Mouse (Mus musculus) thymus, adult 2 months (tissue): ENCODE results near the gene Tmem199.

ENCODE experiments used
- CTCF ChIP-seq: fragments of 200-500 bp; IDR thresholded peaks from 2 replicates; pipeline ENCODE4 v1.5.1; 2012; ENCODE audit warnings: mild to moderate bottlenecking, control low read depth, low read length, moderate library complexity, borderline replicate concordance; ENCODE audit not compliant: control insufficient read depth, poor library complexity, insufficient read depth; ENCODE audit errors: extremely low read depth
- POLR2A ChIP-seq: fragments of 200-500 bp; IDR thresholded peaks from 2 replicates; pipeline ENCODE4 v1.6.1; 2012; ENCODE audit warnings: mild to moderate bottlenecking, low read length, control low read depth, moderate library complexity; ENCODE audit not compliant: control insufficient read depth, poor library complexity, insufficient read depth; ENCODE audit errors: extremely low read depth

GRCm38 (mm10) chr11:78557241-78557640 lies 45.3 kb upstream of the Tmem199 start:
- TF ChIP-seq CTCF: no peak
- no peak for TF ChIP-seq POLR2A
